ENCODE assay signal across 8 mouse cellular contexts in genomic region chr1:37299540-37300491, GRCm38 (mm10). TPM values are rescaled to one million over a fixed set of nuclear protein-coding genes. Genes with fewer than 3 reads are reported as not detected.
DNase-seq lines count a peak whose midpoint lies in the region; ATAC-seq and TF ChIP-seq lines count a peak whose summit lies in the region.

Inpp4a (plus strand) TSS chr1:37299865.

- H3K27me3 ChIP-seq in embryonic facial prominence, embryonic 13.5 days: no peaks in the 10 kb centered on the region
- no peaks in the 10 kb centered on the region for H3K27me3 ChIP-seq in kidney, adult 2 months (replicated peaks; ENCODE audit: control insufficient read depth, insufficient read depth, low read length)
- no peaks in the 10 kb centered on the region for H3K27me3 ChIP-seq in limb, embryonic 12.5 days
- H3K27me3 ChIP-seq in midbrain, embryonic 15.5 days (replicated peaks): no peaks in the 10 kb centered on the region
- H3K27me3 ChIP-seq in spleen, adult 2 months (ENCODE audit: control insufficient read depth, insufficient read depth, low read length): no peaks in the 10 kb centered on the region

- H3K4me2 ChIP-seq in embryonic facial prominence, embryonic 13.5 days: peak within 1 kb of the TSS; percentile 74
- peak within 1 kb of the TSS; percentile 67 for H3K4me2 ChIP-seq in limb, embryonic 12.5 days
- H3K4me2 ChIP-seq in midbrain, embryonic 15.5 days: peak within 1 kb of the TSS; percentile 50

- TF ChIP-seq POLR2A in kidney, adult 2 months (IDR thresholded peaks at IDR 0.05; ENCODE audit: low read depth, low read length): no peak
- no peak; the same call in 1 of the 2 replicates for TF ChIP-seq POLR2A in spleen, adult 2 months (IDR thresholded peaks at IDR 0.05; ENCODE audit: low read depth, low read length)

- DNase-seq in 3134 (ENCODE audit: extremely low read depth, insufficient read length, low spot score): peak; percentile 89
- DNase-seq in adrenal gland, postnatal 36 days: peak; percentile 97 to 99
- DNase-seq in heart, adult 18-20 months: peak; percentile 94 to 96
- DNase-seq in kidney, adult 2 months: peak; percentile 95
- peak; percentile 92 to 94 for DNase-seq in spleen, adult 2 months (ENCODE audit: low read depth in 1 of 2, low spot score in 2 of 2)

- H3K4me3 ChIP-seq in embryonic facial prominence, embryonic 13.5 days: peak within 1 kb of the TSS; percentile 92
- peak within 1 kb of the TSS; percentile 78 for H3K4me3 ChIP-seq in kidney, adult 2 months (ENCODE audit: insufficient read depth, low read depth, low read length)
- peak within 1 kb of the TSS; percentile 64 for H3K4me3 ChIP-seq in limb, embryonic 12.5 days (replicated peaks)
- H3K4me3 ChIP-seq in midbrain, embryonic 15.5 days: peak within 1 kb of the TSS; percentile 88
- H3K4me3 ChIP-seq in spleen, adult 2 months (ENCODE audit: extremely low read depth, insufficient read depth, insufficient read length): peak within 1 kb of the TSS; percentile 73

- 1% methylated on average over 77 of the region's 77 CpGs for WGBS in embryonic facial prominence, embryonic 13.5 days
- 2% methylated on average over 75 of the region's 77 CpGs for WGBS in kidney, adult 2 months
- WGBS in limb, embryonic 12.5 days: 1% methylated on average over 73 of the region's 77 CpGs
- WGBS in midbrain, embryonic 15.5 days: under 1% methylated on average over 76 of the region's 77 CpGs
- under 1% methylated on average over 75 of the region's 77 CpGs for WGBS in spleen, adult 2 months

- H3K4me1 ChIP-seq in embryonic facial prominence, embryonic 13.5 days: peaks cover 10% of the 10 kb centered on the region
- H3K4me1 ChIP-seq in kidney, adult 2 months (ENCODE audit: control insufficient read depth, insufficient read depth, low read length): no peaks in the 10 kb centered on the region
- H3K4me1 ChIP-seq in limb, embryonic 12.5 days (replicated peaks): peaks cover 10% of the 10 kb centered on the region
- H3K4me1 ChIP-seq in midbrain, embryonic 15.5 days: peaks cover 16% of the 10 kb centered on the region
- peaks cover 9% of the 10 kb centered on the region; the same call in 1 of the 2 replicates for H3K4me1 ChIP-seq in spleen, adult 2 months (ENCODE audit: control insufficient read depth, insufficient read depth, insufficient read length)

- ATAC-seq in embryonic facial prominence, embryonic 13.5 days (ENCODE audit: insufficient number of reproducible peaks, insufficient read depth, low FRiP score, low TSS enrichment, low read depth): peak; percentile 91
- peak; percentile 90 for ATAC-seq in limb, embryonic 12.5 days (ENCODE audit: insufficient number of reproducible peaks, insufficient read depth, low FRiP score, low TSS enrichment, low read depth)
- ATAC-seq in midbrain, embryonic 15.5 days (replicated peaks): peak; percentile 93

- H3K27ac ChIP-seq in embryonic facial prominence, embryonic 13.5 days: peak within 1 kb of the TSS; percentile 4; the same call in 1 of the 2 replicates
- H3K27ac ChIP-seq in kidney, adult 2 months (ENCODE audit: insufficient read depth, low read depth, low read length): no peak within 1 kb of the TSS
- no peak within 1 kb of the TSS; the same call in 1 of the 2 replicates for H3K27ac ChIP-seq in limb, embryonic 12.5 days
- H3K27ac ChIP-seq in midbrain, embryonic 15.5 days: peak within 1 kb of the TSS; percentile 78
- H3K27ac ChIP-seq in spleen, adult 2 months (ENCODE audit: insufficient read depth, low read length): peak within 1 kb of the TSS; percentile 31; the same call in 1 of the 2 replicates

- peak within 1 kb of the TSS; percentile 89 for H3K9ac ChIP-seq in embryonic facial prominence, embryonic 13.5 days
- H3K9ac ChIP-seq in limb, embryonic 12.5 days (replicated peaks): peak within 1 kb of the TSS; percentile 72
- H3K9ac ChIP-seq in midbrain, embryonic 15.5 days: peak within 1 kb of the TSS; percentile 86

- no peaks in the 10 kb centered on the region for H3K36me3 ChIP-seq in embryonic facial prominence, embryonic 13.5 days
- no peaks in the 10 kb centered on the region for H3K36me3 ChIP-seq in kidney, adult 2 months (ENCODE audit: control insufficient read depth, insufficient read depth, low read length)
- H3K36me3 ChIP-seq in limb, embryonic 12.5 days: no peaks in the 10 kb centered on the region
- no peaks in the 10 kb centered on the region for H3K36me3 ChIP-seq in midbrain, embryonic 15.5 days (replicated peaks)
- no peaks in the 10 kb centered on the region for H3K36me3 ChIP-seq in spleen, adult 2 months (ENCODE audit: control insufficient read depth, insufficient read depth, low read length)

- TF ChIP-seq CTCF in kidney, adult 2 months (conservative IDR thresholded peaks at IDR 0.05; ENCODE audit: insufficient read depth, insufficient read length, low read depth, low read length): no peak
- no peak for TF ChIP-seq CTCF in spleen, adult 2 months (IDR thresholded peaks at IDR 0.05; ENCODE audit: extremely low read depth, insufficient read depth, insufficient read length, insufficient replicate concordance)

- no peaks in the 10 kb centered on the region for H3K9me3 ChIP-seq in embryonic facial prominence, embryonic 13.5 days
- no peaks in the 10 kb centered on the region for H3K9me3 ChIP-seq in limb, embryonic 12.5 days
- no peaks in the 10 kb centered on the region for H3K9me3 ChIP-seq in midbrain, embryonic 15.5 days

RNA-seq across cellular contexts. Expression of gene Inpp4a, which starts in this region (rescaled TPM):
- total RNA-seq in adrenal gland, postnatal 36 days (2021): 10 to 100 TPM; 21.3 to 25.9 TPM
- polyA plus RNA-seq in embryonic facial prominence, embryonic 13.5 days (2015; fragmentation: Nextera tagmentation; extraction: Ambion mirVana): 21.0 and 22.2 TPM in 2 replicates
- total RNA-seq in heart, adult 18-20 months (2021): 10 to 100 TPM; 19.3 to 22.1 TPM
- 7.5 and 7.7 TPM in 2 replicates for polyA plus RNA-seq in kidney, adult 2 months (2012; rRNA removed)
- 16.2 and 18.6 TPM in 2 replicates for polyA plus RNA-seq in limb, embryonic 12.5 days (2016; fragmentation: Nextera tagmentation; extraction: Ambion mirVana)
- 74.6 and 77.4 TPM in 2 replicates for polyA plus RNA-seq in midbrain, embryonic 15.5 days (2015; fragmentation: Nextera tagmentation; extraction: Ambion mirVana)
- polyA plus RNA-seq in spleen, adult 2 months (2012; rRNA removed): 14.0 and 16.0 TPM in 2 replicates

Comparison
In these comparisons a context has a peak if more than half of its experiments do, and no peak if none do; other contexts are left out.
1. H3K27ac ChIP-seq: peak in embryonic facial prominence, embryonic 13.5 days (single experiment), midbrain, embryonic 15.5 days (single experiment) and spleen, adult 2 months (single experiment); none in kidney, adult 2 months (single experiment) and limb, embryonic 12.5 days (single experiment).
2. Peak in every context shown above with its lines, with median percentiles within 50 percentile points of each other: DNase-seq, ATAC-seq, H3K4me2 ChIP-seq, H3K4me3 ChIP-seq and H3K9ac ChIP-seq.